Mouse (Mus musculus) embryonic fibroblast, embryonic 13.5 days (primary cell): ENCODE measurements at regions not wholly inside any gene's neighbourhood (a gene's known extent, or its start where the extent isn't known, plus 50 kb on each side); places are given as distances from the start of the nearest gene placed in this dataset.
A peak's percentile ranks its signal among the peaks of the same experiment; 100 is the strongest.

ENCODE experiments used
- CTCF ChIP-seq: IDR thresholded peaks from 2 replicates; pipeline ENCODE4 v1.5.1; 2011; ENCODE audit warnings: mild to moderate bottlenecking, control low read depth, low read length, moderate library complexity, borderline replicate concordance; ENCODE audit not compliant: insufficient read depth
- POLR2A ChIP-seq: IDR thresholded peaks from 2 replicates; pipeline ENCODE4 v1.6.1; 2011; ENCODE audit warnings: low read depth, mild to moderate bottlenecking, control low read depth, low read length, moderate library complexity

GRCm38 (mm10) chr6:51173620-51174442, 258.6 kb upstream of the Nfe2l3 start:
- no peak for TF ChIP-seq CTCF
- peak; percentile 11 for TF ChIP-seq POLR2A
